Mouse (Mus musculus) layer of hippocampus, adult 11-12 months (tissue): ENCODE data around the gene Hnf1a.

ENCODE experiments used
- DNase-seq: peaks from one replicate; pipeline ENCODE4 v3.0.0; 2022; ENCODE audit warnings: low spot score

Gene Hnf1a

GRCm38 (mm10) chr5:114979250-114980121 is 8.6 kb upstream of the Hnf1a start:
- DNase-seq, result peak; percentile 69

DNA sequence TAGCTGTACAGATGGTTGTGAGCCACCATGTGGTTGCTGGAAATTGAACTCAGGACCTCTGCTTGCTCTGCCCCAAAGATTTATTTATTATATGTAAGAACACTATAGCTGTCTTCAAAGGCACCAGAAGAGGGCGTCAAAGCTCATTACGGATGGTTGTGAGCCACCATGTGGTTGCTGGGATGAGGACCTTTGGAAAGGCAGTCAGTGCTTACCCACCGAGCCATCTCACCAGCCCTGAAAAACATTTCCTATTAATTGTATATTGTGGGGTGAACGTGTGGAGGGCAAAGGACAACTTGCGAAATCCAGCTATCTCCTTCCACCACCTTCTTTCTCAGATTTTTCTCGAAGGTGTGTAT is 8.0 kb upstream of the Hnf1a start:
- peak; percentile 22 for DNase-seq

DNA sequence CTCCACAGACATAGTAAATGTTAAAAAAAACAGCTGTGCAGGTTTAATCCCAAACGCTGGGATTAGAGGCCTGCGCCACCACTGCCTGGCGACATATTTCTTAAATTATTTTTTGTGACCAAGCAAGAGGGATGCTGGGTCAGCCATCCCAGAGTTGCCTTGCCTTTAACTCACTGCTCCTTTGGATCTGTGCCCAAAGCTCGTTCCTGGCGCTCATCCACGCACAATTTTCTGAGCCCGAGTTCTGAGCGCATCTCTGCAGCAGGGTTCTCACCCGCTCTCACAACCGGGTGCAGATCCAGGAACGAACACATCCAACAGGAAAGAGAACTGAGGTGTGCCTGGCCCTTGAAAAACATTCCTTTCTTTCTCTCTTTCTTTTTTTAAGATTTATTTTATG is 7.6 kb upstream of the Hnf1a start:
- DNase-seq, result no peak

DNA sequence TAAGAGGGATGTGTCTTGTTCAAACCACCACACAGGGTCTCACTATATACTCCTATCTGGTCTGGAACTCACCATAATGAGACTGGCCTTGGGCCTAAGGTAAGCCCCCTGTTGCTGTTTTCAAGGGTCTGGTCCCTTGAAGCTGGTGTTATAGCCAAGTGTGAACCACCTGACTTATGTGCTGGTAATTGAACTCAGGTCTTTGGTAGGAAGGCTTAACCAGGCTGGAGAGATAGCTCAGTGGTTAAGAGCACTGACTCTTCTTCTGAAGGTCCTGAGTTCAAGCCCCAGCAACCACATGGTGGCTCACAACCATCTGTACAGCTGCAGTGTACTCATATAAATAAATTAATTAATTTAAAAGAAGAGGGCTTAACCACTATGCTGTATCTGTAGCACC is 6.0 kb upstream of the Hnf1a start:
- no peak for DNase-seq

- no peak for DNase-seq
Measured at GRCm38 (mm10) chr5:114973131-114973530, 2.2 kb upstream of the Hnf1a start.

DNA sequence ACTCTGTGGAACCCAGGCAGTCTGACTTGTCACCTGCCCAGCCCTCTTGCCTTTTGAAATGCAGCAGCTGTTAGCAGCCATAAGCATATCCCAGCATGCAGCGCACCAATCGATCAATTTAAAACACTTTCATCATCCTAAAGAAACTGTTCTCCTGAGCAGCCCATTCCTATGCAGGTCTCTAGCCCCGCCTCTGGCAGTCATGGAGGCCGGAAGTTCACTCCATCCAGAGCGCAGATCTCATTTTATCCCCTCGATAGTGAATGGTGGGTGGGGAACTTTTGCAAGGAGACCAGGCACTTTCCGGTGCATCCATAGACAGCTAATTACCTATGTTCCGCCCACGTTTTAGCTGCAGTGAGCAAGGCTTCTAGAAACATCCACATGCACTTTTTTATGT is 1.3 kb upstream of the Hnf1a start:
- DNase-seq, result no peak

GRCm38 (mm10) chr5:114969609-114970215 is 1.2 kb downstream of the Hnf1a start:
- no peak for DNase-seq

GRCm38 (mm10) chr5:114969064-114969463 is 1.8 kb downstream of the Hnf1a start:
- no peak for DNase-seq

GRCm38 (mm10) chr5:114968651-114969050 is 2.2 kb downstream of the Hnf1a start:
- no peak for DNase-seq

- no peak for DNase-seq
Measured at GRCm38 (mm10) chr5:114967523-114968268, 3.2 kb downstream of the Hnf1a start.

GRCm38 (mm10) chr5:114964967-114965898 is 5.7 kb downstream of the Hnf1a start:
- DNase-seq, result no peak

- DNase-seq, result no peak
Measured at GRCm38 (mm10) chr5:114964315-114964966, 6.5 kb downstream of the Hnf1a start.

GRCm38 (mm10) chr5:114961590-114962360 is 9.1 kb downstream of the Hnf1a start:
- no peak for DNase-seq

- DNase-seq, result no peak
Measured at GRCm38 (mm10) chr5:114958069-114958468, 12.8 kb downstream of the Hnf1a start.

DNA sequence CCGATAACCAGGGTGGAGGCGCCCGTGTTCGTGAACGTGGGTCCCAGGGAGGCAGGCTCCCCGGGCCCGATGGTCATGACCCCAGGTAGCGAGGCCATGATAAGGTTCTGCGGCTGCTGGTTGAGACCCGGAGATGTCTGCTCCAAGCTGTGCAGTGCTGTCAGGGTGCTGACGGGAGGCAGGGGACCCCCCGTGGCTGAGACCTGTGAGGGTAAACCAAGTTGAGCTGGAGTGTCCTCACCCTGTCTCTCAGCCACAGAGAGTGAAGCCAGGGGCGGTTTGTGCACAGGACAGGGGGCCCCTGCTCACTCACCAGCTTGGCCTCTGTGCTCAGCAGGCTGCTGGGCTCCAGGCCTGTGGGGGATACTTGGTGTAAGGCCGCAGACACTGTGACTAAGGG is 17.6 kb downstream of the Hnf1a start:
- no peak for DNase-seq

- DNase-seq, result no peak
Measured at GRCm38 (mm10) chr5:114951279-114951880, 19.5 kb downstream of the Hnf1a start.

- DNase-seq, result no peak
Measured at GRCm38 (mm10) chr5:114950669-114951068, 20.2 kb downstream of the Hnf1a start.

DNA sequence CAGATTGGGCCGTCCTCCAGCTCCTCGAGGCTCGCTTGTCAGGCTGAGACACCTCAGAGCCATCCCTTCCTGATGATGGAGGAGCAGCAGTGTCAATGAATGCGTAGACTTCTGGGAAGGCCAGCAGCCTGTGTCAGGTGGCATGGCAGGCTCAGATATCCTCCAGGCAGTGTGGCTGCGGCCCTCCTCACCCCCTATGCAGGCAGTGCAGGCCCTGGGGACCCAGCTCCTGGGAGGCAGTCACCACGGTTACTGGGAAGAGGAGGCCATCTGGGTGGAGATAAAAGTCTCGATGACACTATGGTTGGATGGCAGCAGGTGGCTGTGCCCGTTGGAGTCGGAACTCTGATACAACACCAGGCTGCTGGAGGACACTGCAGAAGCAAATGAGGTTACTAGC is 21.1 kb downstream of the Hnf1a start:
- DNase-seq, result no peak

GRCm38 (mm10) chr5:114949316-114949715 is 21.6 kb downstream of the Hnf1a start:
- DNase-seq, result no peak

- peak; percentile 46 for DNase-seq
Measured at GRCm38 (mm10) chr5:114948891-114949290, 22.0 kb downstream of the Hnf1a start.
